Mouse (Mus musculus): ENCODE measurements around the gene Tex22.

Gene Tex22

DNA sequence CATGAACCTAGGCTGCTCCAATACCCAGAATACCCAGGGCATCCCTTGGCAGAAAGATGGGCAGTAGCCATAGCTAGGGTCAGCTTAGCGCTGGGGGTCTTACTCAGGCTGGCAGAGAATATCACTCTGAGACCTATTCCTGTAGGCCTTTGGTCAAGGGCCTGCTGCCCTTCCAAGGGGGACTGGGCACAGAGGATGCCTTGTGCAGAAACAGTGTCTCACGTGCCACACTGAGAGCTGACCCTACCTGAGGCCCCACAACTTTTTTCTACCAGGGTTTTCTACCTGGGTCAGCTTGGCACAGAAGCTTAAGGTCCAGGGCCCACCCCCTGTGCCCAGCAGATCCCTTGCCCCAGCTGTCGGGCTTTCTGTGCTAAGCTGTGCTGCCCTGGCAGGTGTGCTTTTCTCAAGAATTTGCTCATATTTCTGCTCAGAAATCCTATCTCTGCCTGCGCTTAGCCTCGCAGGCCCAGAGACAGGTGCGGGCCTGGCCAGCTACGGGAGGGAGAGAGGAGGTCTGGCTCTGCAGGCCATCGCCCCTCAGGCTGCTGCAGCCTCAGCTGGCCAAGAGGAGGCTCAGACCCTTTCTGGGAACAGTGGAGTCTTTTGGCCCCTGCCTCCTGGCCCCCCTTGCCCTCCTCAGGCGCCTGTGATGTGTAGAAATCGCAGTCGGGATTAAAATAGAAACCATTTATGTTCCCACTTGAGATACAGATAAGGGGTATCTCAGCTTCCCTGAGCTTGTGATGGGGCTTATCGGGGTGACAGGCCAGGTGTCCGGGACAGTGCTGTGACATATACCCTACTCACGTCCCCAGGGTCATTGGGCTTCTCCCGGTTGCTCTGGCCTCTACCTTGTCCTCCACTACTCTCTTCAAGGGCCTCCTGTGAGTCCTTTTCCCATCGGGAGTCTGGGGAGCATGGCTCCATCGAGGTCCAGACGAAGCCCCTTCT is 63.2 kb downstream of the Tex22 start:
- DNase-seq (ENCODE audit: low spot score) = no peak

GRCm38 (mm10) chr12:113138291-113138690 is 64.0 kb downstream of the Tex22 start:
- DNase-seq (ENCODE audit: low spot score) = no peak
